Mouse (Mus musculus) retina, postnatal 1 day (tissue): Measurements from ENCODE around the gene E130311K13Rik.

ENCODE experiments used
- DNase-seq: peaks from one replicate; pipeline ENCODE4 v3.0.0-alpha.2; 2012

The E130311K13Rik gene

DNA sequence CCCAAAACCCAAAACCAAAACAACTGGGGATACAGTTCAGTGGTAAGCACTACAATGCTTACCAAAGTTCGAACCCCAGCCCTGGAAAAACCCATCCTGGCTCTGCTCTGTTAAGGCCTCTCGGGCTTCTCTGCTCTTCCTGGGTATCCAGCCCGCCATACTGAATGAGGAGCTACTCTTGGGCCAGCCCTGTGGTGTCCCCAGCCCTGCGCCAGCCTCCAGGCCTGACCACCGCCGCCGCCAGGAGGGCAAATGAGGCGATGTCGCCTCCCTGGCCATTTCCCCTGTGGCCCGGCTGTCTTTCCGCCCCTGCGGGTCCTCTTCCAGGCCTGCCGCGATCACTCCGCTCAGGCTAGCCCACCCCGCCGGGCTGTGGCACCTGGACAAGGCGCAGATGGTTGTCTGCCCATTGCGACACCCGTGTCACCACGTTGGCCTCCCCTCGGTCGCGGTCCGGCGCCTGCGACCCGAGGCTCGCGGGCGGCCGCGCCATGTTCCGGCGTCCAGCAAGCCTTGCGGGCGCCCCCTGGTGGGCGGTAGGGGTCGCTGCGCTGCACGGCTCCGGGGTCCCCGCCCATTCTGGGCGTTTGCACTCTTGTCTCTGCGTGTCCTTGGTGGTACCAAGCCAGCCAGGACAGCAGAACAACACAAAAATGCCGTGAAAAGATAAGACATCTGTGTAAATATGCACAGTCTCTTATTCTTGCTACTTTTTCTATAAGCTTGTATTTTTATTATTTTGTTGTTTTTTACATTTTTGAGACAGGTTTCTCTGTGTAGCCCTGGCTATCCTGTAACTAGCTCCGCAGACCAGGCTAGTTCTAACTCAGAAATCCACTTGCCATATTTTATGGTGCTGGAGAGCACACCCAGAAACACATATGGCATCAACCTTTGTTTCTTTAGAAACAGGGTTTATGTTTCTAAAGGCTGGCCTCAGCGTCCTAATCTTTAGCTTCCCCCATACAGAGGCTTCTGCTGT is at the start of gene E130311K13Rik:
E130311K13Rik (minus strand) TSS at position 595 of the 982 bp plus-strand sequence.
- peak; percentile 93 for DNase-seq

DNA sequence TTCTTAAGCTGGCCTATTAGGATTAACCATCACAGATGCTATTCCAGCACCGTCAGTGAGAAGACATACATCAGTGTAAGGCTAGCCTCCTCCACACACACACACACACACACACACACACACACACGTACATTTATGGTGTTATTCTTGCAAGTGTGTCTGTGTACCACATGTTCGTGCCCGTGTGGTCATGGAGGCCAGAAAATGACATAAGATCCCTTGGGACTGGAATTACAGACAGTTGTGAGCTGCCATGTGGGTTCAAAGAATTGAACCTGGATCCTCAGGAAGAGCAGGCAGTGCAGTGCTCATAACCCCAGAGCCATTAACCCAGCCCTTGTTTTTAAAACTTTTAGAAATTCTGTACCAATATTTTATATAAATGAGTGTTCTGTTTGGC is 48.6 kb upstream of the E130311K13Rik start:
- no peak for DNase-seq

- peak; percentile 95 for DNase-seq
Measured at GRCm38 (mm10) chr3:63975955-63976908, 47.0 kb upstream of the E130311K13Rik start, which contains the start of gene Gmps. Gene Gmps, plus strand, starts transcription at chr3:63976106.

- no peak for DNase-seq
Measured at GRCm38 (mm10) chr3:63965929-63966328, 36.7 kb upstream of the E130311K13Rik start.

- DNase-seq, result no peak
Measured at GRCm38 (mm10) chr3:63964922-63965249, 35.6 kb upstream of the E130311K13Rik start.

- DNase-seq, result peak; percentile 100
Measured at GRCm38 (mm10) chr3:63964100-63964921, 35.0 kb upstream of the E130311K13Rik start, which contains the start of gene Slc33a1. Gene Slc33a1, minus strand, starts transcription at chr3:63964768.

- peak; percentile 30 for DNase-seq
Measured at GRCm38 (mm10) chr3:63963421-63964099, 34.3 kb upstream of the E130311K13Rik start.

- no peak for DNase-seq
Measured at GRCm38 (mm10) chr3:63949837-63950236, 20.6 kb upstream of the E130311K13Rik start.

- DNase-seq, result no peak
Measured at GRCm38 (mm10) chr3:63941204-63941850, 12.1 kb upstream of the E130311K13Rik start.

GRCm38 (mm10) chr3:63938928-63939327 is 9.7 kb upstream of the E130311K13Rik start:
- no peak for DNase-seq

DNA sequence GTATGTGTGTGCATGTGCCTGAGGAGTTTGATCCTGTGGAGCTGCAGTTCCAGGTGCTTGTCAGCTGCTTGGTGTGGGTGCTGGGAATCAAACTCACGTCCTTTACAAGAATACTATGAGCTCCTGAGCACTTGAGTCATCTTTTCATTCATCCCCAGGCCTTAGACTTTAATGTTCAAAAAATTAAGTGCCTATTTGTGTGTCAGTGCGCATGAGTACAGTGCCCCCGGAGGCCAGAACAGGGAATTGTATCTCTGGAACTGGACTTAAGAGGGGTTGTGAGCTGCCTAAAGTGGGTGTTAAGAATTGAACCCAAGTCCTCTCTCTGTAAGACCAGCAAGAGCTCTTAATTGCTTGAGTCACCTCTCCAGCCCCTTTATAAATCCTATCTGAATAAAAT is 9.6 kb downstream of the E130311K13Rik start:
- peak; percentile 58 for DNase-seq

DNA sequence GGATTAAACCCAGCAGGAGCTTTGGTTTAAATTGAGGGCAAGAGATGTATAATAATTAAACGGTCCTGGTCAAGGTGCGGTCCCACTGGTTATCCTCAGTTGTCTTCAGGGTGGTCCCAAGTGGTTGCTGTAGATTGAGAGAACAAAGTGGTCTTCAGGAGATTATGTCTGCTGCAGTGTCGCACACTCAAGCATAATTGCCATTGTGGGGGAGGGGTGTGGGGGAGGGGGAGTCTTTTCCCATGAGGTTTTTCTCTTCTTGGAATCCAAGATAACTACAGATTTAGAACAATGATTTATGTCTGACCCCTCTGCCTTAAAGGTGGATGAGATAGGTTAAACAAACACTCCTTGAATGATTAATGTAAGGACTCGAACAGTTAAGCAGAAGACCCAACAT is 19.0 kb downstream of the E130311K13Rik start:
- no peak for DNase-seq

DNA sequence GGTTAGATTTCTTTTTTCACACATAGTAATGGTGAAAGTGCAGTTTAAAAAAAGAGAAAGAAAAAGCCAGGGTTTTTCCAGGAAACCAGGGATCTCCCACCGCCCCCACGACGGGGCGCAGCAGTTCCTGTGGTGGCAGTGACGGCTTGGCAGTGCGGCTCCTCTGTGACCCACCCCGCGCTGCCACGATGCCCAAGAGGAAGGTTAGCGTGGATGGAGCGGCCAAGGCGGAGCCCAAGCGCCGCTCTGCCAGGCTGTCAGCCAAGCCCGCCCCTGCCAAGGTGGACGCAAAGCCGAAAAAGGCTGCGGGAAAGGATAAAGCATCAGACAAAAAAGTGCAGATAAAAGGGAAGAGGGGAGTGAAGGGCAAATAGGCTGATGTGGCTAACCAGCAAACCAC is 24.0 kb downstream of the E130311K13Rik start:
- DNase-seq, result peak; percentile 61

DNA sequence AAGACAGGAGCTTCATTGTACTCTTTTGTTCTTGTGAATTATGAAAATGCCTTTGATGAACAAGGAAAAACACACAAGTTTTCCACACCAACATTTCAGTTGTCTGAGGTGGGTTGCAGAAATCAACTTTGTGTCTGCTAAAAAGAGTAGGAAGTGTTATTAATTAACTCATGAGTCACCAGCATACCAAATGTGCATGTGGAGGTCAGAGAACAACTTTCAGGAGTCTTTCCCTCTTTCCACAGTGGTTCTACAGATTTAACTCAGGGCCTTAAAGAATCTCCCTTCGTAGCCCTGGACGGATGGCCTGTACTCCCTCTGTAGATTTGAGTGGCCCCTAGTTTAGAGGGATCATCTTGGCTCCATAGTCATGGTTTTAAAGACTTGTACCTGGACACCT is 25.1 kb downstream of the E130311K13Rik start:
- no peak for DNase-seq

GRCm38 (mm10) chr3:63900021-63900571 is 29.2 kb downstream of the E130311K13Rik start:
- peak; percentile 71 for DNase-seq

DNA sequence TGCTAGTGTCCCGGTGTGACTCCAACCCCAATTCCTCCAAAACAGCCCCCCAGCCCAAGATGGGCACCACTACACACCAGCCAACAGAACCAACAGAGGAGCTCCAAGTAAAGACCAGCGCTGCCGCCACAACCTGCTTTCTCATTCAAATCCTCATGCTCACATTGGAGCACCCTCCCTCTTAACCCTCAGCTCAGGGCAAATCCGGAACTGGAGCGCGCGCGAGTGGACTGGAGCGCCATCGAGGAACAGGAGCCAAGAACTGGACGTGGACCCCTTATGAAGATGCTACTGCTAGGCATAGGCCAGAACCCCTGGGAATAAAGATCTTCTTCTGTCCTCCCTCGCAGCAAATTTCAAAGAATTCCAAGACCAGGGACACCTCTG is 30.0 kb downstream of the E130311K13Rik start, which contains the start of gene Plch1:
Plch1 (minus strand) TSS at position 164 of the 387 bp plus-strand sequence.
- DNase-seq, result peak; percentile 93

DNA sequence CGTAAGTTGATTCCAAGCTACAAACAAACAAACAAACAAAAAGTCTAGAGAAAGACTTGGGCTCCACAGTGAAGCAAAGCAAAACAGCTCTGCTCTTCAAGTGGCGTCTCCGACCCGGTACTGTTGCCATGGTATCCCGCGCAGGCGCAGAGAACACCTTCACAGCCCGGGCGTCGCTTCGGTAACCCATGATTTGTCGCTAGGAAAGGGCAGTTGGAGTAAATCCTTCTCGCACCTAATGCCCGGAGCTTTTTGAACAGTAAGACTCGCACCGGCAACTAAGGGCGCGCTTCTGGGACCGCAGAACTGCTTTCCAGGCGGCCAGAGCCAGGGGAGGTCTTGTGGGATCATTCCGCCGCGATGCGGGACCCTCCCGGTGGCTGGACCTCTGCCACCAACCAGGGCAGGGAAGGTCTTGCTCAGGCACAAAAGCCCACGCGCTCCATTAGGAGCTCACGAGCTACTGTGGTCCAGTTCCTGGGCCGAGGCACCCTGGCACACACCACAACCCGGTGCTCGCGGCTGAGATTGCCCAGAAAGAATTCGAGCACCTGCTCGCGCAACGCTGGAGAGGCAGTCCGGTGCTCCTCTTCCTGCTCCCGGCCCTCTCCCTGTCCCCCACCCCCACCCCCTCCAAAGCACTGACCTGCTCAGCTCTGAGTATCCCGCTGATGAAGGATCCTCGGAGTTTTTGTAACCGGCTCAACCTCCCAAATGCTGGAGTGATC is 30.5 kb downstream of the E130311K13Rik start:
- peak; percentile 95 for DNase-seq

DNA sequence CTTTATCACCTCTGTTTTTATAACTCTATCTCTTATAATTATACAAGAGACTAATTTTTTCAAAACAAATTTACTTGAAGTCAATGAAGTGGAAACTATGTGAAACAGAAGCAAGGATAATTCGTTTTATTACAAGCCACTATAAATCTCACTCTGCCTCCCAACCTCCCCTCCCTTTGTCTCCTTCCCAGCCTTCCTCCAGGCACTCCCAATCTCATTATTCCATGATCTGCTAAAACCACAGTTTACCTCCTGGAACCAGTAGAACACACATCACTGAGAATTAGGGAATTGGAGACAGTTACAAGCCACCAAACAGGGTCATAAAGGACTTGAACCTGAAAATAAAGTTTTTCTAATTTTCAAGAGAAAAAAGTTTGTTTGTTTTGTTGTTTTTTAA is 32.1 kb downstream of the E130311K13Rik start:
- DNase-seq, result peak; percentile 27

DNA sequence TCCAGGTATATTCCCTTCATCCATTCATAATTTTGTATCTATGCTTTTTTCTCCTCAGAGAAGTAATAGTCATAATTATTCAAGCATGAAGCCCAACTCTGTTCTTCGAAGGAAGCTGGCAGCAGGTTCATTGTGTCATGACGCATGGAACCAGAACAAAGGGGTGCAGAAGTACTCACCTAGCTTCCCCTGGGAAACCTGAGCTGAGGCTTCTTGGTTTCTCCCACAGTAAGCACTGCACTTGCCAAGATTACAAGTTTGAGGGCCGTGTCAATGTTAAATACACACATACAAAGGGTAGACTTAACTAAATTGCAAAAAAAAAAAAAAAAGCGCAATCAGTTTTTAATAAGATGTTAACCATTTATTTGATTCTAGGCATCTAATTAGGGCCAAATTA is 33.0 kb downstream of the E130311K13Rik start:
- peak; percentile 24 for DNase-seq

DNA sequence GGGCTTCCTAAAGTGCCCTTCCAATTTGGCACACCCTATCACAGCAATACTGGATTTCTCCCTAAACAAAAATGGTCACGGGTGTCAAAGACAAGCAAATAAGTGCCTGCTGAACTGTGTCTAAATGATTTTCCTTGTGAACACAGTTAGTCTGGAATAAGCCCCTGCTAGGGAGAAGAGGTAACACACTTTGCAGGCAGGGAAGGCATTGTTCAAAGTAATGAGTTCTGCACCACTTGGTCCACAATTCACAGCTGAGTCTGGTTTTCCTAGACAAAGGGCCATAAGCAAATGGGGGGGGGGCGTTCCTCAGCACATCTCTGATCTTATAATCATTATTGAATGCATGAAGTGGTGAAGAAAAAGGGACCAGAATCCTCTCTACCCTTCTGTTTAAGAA is 33.5 kb downstream of the E130311K13Rik start:
- peak; percentile 63 for DNase-seq
